Mouse (Mus musculus): ENCODE measurements around the gene Gm49342. TPM values are rescaled to one million over a fixed set of nuclear protein-coding genes. Genes with fewer than 3 reads are reported as not detected.
"Not testable (repeated sequence)": the region's sequence is repeated elsewhere in the genome, so short reads cannot be mapped to it uniquely, and the experiment has no call there.

Gm49342 gene
- total RNA-seq, 1 experiment = 26.2 TPM

DNA sequence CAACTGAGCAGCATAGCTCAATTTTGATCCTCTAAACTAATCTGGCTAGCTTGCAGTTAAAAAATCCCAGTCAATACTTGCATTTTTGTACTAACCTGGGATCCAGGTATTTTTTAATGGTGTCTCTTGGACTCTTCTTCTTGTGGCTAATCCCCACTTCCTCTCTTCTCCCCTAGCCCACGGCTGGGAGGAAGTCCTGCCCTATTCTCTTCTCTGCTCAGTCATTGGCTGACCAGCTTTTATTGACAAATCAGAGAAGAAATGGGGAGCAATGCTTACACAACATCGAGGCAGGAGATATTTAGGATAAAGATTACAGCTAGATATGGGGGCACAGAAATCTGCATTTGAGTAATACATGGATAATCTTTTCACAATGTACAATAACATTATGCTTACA lies 5.4 kb upstream of the Gm49342 start:
- in situ Hi-C loops (cut with MboI; ENCODE audit: low sequenced_read_pairs in 2 of 2, unreplicated experiment in 2 of 2) = no loop called here
- H3K4me3 ChIP-seq (ENCODE audit: insufficient read depth in 1 of 2, low read depth in 1 of 2, low read length in 2 of 2, poor library complexity in 1 of 2, severe bottlenecking in 1 of 2) = peak overlapping the region; percentile 14 to 72; a peak in 3 of 4 replicates

DNA sequence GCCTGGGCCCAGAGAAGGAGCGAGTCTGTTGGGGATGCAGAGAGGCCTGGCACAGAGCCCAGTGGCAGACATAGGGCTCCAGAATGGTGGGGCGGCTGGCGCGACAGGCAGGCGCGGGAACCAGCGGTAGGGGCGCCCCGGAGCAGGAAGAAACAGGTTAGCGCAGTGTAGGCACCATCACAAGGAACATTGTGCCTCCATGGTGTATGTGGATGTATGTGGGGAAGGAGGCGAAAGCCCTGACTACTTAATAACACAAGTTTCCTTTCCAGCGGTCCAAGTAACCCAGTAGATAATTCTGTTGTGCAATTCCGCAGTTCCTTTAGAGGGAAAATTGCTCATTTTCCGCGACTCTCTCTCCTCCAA lies 334 bp downstream of the Gm49342 start:
- H3K27ac ChIP-seq (ENCODE audit: insufficient read depth, low read depth, low read length, poor library complexity, severe bottlenecking) = peak overlapping the region; percentile 89
- H3K4me1 ChIP-seq (ENCODE audit: control insufficient read depth in 2 of 2, insufficient read depth in 2 of 2, low read length in 2 of 2, poor library complexity in 1 of 2); H3K9me3 ChIP-seq (ENCODE audit: control insufficient read depth, insufficient read depth, low read depth, low read length); DNase-seq (ENCODE audit: low read depth, low spot score); H3K36me3 ChIP-seq (ENCODE audit: control insufficient read depth, insufficient read depth, low read length, poor library complexity, severe bottlenecking); in situ Hi-C loops (cut with MboI; ENCODE audit: low sequenced_read_pairs in 2 of 2, unreplicated experiment in 2 of 2): not testable (repeated sequence)
- peak overlapping the region; percentile 71 to 80 for H3K4me3 ChIP-seq (ENCODE audit: insufficient read depth in 1 of 2, low read depth in 1 of 2, low read length in 2 of 2, poor library complexity in 1 of 2, severe bottlenecking in 1 of 2)
- H3K9ac ChIP-seq (ENCODE audit: insufficient read depth, low read depth, low read length, poor library complexity, severe bottlenecking) = peak overlapping the region; percentile 83

More for the DNA sequence above, 5.4 kb upstream of the Gm49342 start:
- Histone ChIP-seq H3K27ac (ENCODE audit: insufficient read depth, low read depth, low read length, poor library complexity, severe bottlenecking) (no peak overlapping the region; the same call in 1 of the 2 replicates), H3K9me3 (ENCODE audit: control insufficient read depth, insufficient read depth, low read depth, low read length) (no peaks in the 10 kb centered on the region), H3K36me3 (ENCODE audit: control insufficient read depth, insufficient read depth, low read length, poor library complexity, severe bottlenecking) (no peaks in the 10 kb centered on the region), H3K4me1 (ENCODE audit: control insufficient read depth in 2 of 2, insufficient read depth in 2 of 2, low read length in 2 of 2, poor library complexity in 1 of 2) (peaks cover 2 to 3% of the 10 kb centered on the region in 2 experiments; a peak in 1 of 4 replicates), H3K9ac (ENCODE audit: insufficient read depth, low read depth, low read length, poor library complexity, severe bottlenecking) (no peak overlapping the region)
- no peak for TF ChIP-seq CHD2 (IDR thresholded peaks at IDR 0.05; ENCODE audit: low read depth, low read length)
- no peak for TF ChIP-seq HCFC1 (IDR thresholded peaks at IDR 0.05; ENCODE audit: borderline replicate concordance, insufficient read depth, low read length)
- no peak for TF ChIP-seq ZC3H11A (IDR thresholded peaks at IDR 0.05; ENCODE audit: borderline replicate concordance, low read depth, low read length)
- TF ChIP-seq MAFK (IDR thresholded peaks at IDR 0.05; ENCODE audit: insufficient read depth, low read depth, low read length) = no peak
- TF ChIP-seq ZNF384 (IDR thresholded peaks at IDR 0.05; ENCODE audit: low read depth, low read length) = no peak
- DNase-seq (ENCODE audit: low read depth, low spot score) = no peak

DNA sequence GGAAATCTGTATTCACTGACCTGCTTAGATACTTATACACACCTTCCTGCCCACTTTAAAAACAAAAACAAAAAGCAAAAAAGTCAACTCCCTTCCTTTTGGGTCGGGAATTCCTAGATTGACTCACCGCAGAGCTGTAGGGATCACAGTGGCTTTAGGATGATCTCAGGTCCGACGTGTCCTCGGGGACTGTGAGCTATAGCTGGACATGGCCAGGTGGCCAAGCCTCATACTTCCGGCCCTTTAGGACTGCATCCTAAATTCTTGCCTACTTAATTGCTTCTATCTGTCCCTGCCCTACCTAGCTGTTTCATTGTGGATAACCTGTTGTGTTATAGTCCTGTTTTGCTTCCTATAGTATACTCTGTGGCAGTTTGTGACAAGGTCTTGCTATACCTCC lies 764 bp downstream of the Gm49342 start:
- H3K27ac ChIP-seq (ENCODE audit: insufficient read depth, low read depth, low read length, poor library complexity, severe bottlenecking); DNase-seq (ENCODE audit: low read depth, low spot score); in situ Hi-C loops (cut with MboI; ENCODE audit: low sequenced_read_pairs in 2 of 2, unreplicated experiment in 2 of 2): not testable (repeated sequence)

DNA sequence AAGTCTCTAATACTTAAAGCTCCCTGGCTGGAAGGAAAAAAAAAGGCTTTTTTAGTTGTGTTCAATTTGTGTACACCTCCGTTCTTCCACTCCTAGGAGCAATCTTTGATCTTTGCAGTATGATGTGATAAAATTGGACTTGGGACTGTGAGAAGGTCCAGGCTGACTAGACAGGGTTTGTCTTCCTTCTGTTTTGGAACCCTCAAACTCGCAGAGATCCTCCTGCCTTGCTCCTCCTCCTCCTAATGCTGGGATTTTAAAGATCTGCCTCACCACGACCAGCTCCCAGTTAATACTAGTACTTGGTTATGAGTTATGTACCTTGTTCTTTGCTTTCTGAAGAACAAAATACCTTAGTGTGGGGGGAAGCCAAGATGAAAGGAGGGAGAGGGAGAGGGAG lies 1.2 kb downstream of the Gm49342 start:
- H3K27ac ChIP-seq (ENCODE audit: insufficient read depth, low read depth, low read length, poor library complexity, severe bottlenecking); in situ Hi-C loops (cut with MboI; ENCODE audit: low sequenced_read_pairs in 2 of 2, unreplicated experiment in 2 of 2): not testable (repeated sequence)

More for the DNA sequence above, 764 bp downstream of the Gm49342 start:
- H3K9ac ChIP-seq (ENCODE audit: insufficient read depth, low read depth, low read length, poor library complexity, severe bottlenecking) = peak overlapping the region; percentile 83; the same call in 1 of the 2 replicates
- not testable (repeated sequence) for H3K4me1 ChIP-seq (ENCODE audit: control insufficient read depth in 2 of 2, insufficient read depth in 2 of 2, low read length in 2 of 2, poor library complexity in 1 of 2); H3K9me3 ChIP-seq (ENCODE audit: control insufficient read depth, insufficient read depth, low read depth, low read length); H3K36me3 ChIP-seq (ENCODE audit: control insufficient read depth, insufficient read depth, low read length, poor library complexity, severe bottlenecking)
- H3K4me3 ChIP-seq (ENCODE audit: insufficient read depth in 1 of 2, low read depth in 1 of 2, low read length in 2 of 2, poor library complexity in 1 of 2, severe bottlenecking in 1 of 2) = peak overlapping the region; percentile 71 to 80

DNA sequence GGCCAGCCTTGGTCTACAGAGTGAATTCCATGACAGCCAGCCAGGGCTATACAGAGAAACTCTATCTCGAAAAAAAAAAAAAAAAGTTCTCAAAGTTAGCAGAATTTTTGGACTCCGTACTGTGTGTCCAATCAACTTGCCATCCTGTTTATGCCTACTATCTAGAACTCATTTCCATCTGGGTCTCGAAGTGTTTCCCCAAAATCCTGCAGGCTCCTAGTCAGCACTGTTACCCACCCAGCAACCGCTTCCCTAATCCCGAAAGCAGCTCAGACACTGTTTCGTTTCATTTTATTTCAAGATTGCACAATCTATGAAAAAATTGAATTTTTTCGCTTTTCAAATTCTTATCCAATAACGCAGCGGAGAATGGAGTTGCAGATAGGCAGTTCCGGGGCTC lies 11.2 kb downstream of the Gm49342 start:
- in situ Hi-C loops (cut with MboI; ENCODE audit: low sequenced_read_pairs in 2 of 2, unreplicated experiment in 2 of 2) = no loop called here
- H3K4me1 ChIP-seq (ENCODE audit: control insufficient read depth in 2 of 2, insufficient read depth in 2 of 2, low read length in 2 of 2, poor library complexity in 1 of 2) = no peaks in the 10 kb centered on the region
- TF ChIP-seq ZC3H11A (IDR thresholded peaks at IDR 0.05; ENCODE audit: borderline replicate concordance, low read depth, low read length) = no peak
- TF ChIP-seq ZNF384 (IDR thresholded peaks at IDR 0.05; ENCODE audit: low read depth, low read length) = no peak
- no peak for TF ChIP-seq MAFK (IDR thresholded peaks at IDR 0.05; ENCODE audit: insufficient read depth, low read depth, low read length)
- no peak for TF ChIP-seq HCFC1 (IDR thresholded peaks at IDR 0.05; ENCODE audit: borderline replicate concordance, insufficient read depth, low read length)
- TF ChIP-seq CHD2 (IDR thresholded peaks at IDR 0.05; ENCODE audit: low read depth, low read length) = no peak

More for the DNA sequence above, 1.2 kb downstream of the Gm49342 start:
- peak overlapping the region; percentile 11; the same call in 1 of the 2 replicates for H3K9ac ChIP-seq (ENCODE audit: insufficient read depth, low read depth, low read length, poor library complexity, severe bottlenecking)
- not testable (repeated sequence) for DNase-seq (ENCODE audit: low read depth, low spot score); H3K9me3 ChIP-seq (ENCODE audit: control insufficient read depth, insufficient read depth, low read depth, low read length); H3K4me1 ChIP-seq (ENCODE audit: control insufficient read depth in 2 of 2, insufficient read depth in 2 of 2, low read length in 2 of 2, poor library complexity in 1 of 2); H3K36me3 ChIP-seq (ENCODE audit: control insufficient read depth, insufficient read depth, low read length, poor library complexity, severe bottlenecking)
- peak overlapping the region; percentile 39 to 80; a peak in 3 of 4 replicates for H3K4me3 ChIP-seq (ENCODE audit: insufficient read depth in 1 of 2, low read depth in 1 of 2, low read length in 2 of 2, poor library complexity in 1 of 2, severe bottlenecking in 1 of 2)

DNA sequence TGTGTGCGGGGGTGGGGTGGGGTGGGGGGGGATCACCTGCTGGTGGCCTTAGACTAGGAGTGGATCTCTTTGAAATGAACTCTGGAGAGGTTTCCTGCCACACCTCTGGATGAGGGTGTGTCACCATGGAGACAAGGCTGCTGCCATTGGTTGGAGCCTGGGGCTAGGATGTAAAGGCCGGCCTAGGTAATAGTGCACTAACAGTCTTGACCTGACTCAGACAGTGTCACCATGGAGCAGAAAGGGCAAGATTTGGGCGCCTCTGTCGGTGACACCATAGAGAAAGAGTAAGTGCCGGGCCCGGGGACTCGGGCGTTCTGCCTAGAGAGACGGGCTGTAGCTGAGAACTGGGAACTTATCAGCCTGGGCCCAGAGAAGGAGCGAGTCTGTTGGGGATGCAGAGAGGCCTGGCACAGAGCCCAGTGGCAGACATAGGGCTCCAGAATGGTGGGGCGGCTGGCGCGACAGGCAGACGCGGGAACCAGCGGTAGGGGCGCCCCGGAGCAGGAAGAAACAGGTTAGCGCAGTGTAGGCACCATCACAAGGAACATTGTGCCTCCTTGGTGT lies 11.7 kb downstream of the Gm49342 start, which contains the start of gene Pnp2:
TSS of gene Pnp2 (plus strand) at position 51 of the 567 bp plus-strand sequence.
- Histone ChIP-seq H3K9ac (ENCODE audit: insufficient read depth, low read depth, low read length, poor library complexity, severe bottlenecking) (peak within 1 kb of the TSS; percentile 63; the same call in 1 of the 2 replicates), H3K4me3 (ENCODE audit: insufficient read depth in 1 of 2, low read depth in 1 of 2, low read length in 2 of 2, poor library complexity in 1 of 2, severe bottlenecking in 1 of 2) (peak within 1 kb of the TSS in 1 of 2 experiments; percentile 57; a peak in 2 of 4 replicates), H3K36me3 (ENCODE audit: control insufficient read depth, insufficient read depth, low read length, poor library complexity, severe bottlenecking) (peaks cover 14% of the 10 kb centered on the region)
- H3K27ac ChIP-seq (ENCODE audit: insufficient read depth, low read depth, low read length, poor library complexity, severe bottlenecking); H3K9me3 ChIP-seq (ENCODE audit: control insufficient read depth, insufficient read depth, low read depth, low read length); in situ Hi-C loops (cut with MboI; ENCODE audit: low sequenced_read_pairs in 2 of 2, unreplicated experiment in 2 of 2); DNase-seq (ENCODE audit: low read depth, low spot score); H3K4me1 ChIP-seq (ENCODE audit: control insufficient read depth in 2 of 2, insufficient read depth in 2 of 2, low read length in 2 of 2, poor library complexity in 1 of 2): not testable (repeated sequence)

More for the DNA sequence above, 11.2 kb downstream of the Gm49342 start:
- H3K36me3 ChIP-seq (ENCODE audit: control insufficient read depth, insufficient read depth, low read length, poor library complexity, severe bottlenecking) = peaks cover 13% of the 10 kb centered on the region
- no peak overlapping the region for H3K4me3 ChIP-seq (ENCODE audit: insufficient read depth in 1 of 2, low read depth in 1 of 2, low read length in 2 of 2, poor library complexity in 1 of 2, severe bottlenecking in 1 of 2)
- DNase-seq (ENCODE audit: low read depth, low spot score) = no peak
- no peak overlapping the region for H3K9ac ChIP-seq (ENCODE audit: insufficient read depth, low read depth, low read length, poor library complexity, severe bottlenecking)
- no peak overlapping the region for H3K27ac ChIP-seq (ENCODE audit: insufficient read depth, low read depth, low read length, poor library complexity, severe bottlenecking)
- H3K9me3 ChIP-seq (ENCODE audit: control insufficient read depth, insufficient read depth, low read depth, low read length) = no peaks in the 10 kb centered on the region

DNA sequence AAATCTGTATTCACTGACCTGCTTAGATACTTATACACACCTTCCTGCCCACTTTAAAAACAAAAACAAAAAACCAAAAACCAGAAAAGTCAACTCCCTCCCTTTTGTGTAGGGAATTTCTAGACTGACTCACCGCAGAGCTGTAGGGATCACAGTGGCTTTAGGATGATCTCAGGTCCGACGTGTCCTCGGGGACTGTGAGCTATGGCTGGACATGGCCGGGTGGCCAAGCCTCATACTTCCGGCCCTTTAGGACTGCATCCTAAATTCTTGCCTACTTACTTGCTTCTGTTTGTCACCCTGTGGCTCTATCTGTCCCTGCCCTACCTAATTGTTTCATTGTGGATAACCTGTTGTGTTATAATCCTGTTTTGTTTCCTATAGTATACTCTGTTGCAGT lies 12.4 kb downstream of the Gm49342 start:
- DNase-seq (ENCODE audit: low read depth, low spot score); H3K9me3 ChIP-seq (ENCODE audit: control insufficient read depth, insufficient read depth, low read depth, low read length); in situ Hi-C loops (cut with MboI; ENCODE audit: low sequenced_read_pairs in 2 of 2, unreplicated experiment in 2 of 2); H3K4me1 ChIP-seq (ENCODE audit: control insufficient read depth in 2 of 2, insufficient read depth in 2 of 2, low read length in 2 of 2, poor library complexity in 1 of 2); H3K27ac ChIP-seq (ENCODE audit: insufficient read depth, low read depth, low read length, poor library complexity, severe bottlenecking): not testable (repeated sequence)
- Histone ChIP-seq H3K4me3 (ENCODE audit: insufficient read depth in 1 of 2, low read depth in 1 of 2, low read length in 2 of 2, poor library complexity in 1 of 2, severe bottlenecking in 1 of 2) (peak overlapping the region in 1 of 2 experiments; percentile 57; a peak in 2 of 4 replicates), H3K36me3 (ENCODE audit: control insufficient read depth, insufficient read depth, low read length, poor library complexity, severe bottlenecking) (peaks cover 11% of the 10 kb centered on the region), H3K9ac (ENCODE audit: insufficient read depth, low read depth, low read length, poor library complexity, severe bottlenecking) (peak overlapping the region; percentile 63; the same call in 1 of the 2 replicates)
